Mouse (Mus musculus): ENCODE measurements around the gene Abhd16b.

Abhd16b gene

DNA sequence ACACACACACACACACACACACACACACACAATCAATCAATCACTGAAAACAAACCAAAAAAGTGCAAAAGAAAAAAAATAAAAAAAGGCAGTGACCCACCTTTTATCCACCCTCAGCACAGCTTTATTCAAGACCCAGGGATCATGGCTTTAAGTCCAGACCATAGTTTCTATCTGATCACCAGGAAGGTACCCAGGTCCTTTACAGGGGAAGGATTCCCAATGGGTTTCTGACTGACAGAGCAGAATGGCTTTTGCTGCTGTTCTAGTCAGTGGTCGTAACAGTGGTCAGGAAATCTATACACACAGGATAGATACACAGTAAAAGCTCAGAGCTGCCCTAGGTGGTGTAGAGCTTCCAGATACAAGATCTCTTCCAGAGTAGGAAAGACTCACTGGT, 7.3 kb upstream of the Abhd16b start:
- DNase-seq (ENCODE audit: low read depth in 1 of 2, low spot score in 2 of 2) = no peak

DNA sequence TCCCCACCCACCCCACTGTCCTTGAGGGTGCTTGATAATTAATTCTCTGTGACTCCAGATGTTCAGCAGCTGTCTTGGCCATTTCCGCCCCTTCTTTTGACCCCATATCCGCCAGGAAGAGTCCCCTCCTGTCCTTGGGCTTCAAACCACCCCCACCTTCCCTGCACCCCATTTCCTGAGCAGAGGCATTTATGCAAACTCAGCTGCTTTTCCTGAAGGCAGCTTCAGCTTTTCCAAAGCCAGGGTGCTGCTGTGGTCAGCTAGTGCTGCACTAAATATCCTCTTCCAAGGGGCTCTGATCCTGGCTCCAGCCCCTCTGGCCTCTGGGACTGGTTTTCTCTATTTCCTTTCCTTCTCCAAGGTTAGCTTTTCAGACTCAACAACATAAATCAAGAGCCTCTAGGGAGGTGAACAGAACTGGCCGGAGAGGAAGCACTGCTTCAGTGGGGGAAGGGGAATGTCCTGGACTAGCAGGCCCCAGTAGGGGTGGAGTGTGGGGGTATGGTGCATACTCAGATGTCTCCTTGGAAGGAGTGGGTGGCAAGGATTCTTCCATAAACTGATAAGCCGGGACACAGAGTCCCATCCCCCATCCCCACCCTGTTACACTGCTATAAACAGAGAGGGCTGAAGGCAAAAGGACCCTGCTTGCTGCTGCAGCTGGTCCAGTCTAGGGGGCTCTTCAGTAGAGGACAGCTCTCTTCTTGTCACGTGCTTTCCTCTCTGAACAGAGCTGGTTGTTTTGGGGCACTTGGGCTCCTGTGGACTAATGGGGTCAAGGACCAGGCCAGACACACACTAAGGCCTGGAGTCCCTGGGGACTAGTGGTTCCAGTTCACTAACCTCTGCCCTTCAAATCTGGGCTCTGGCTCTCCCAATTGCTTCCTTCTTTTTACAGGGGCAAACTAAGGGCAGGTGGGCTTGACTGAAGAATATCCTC, 5.4 kb upstream of the Abhd16b start:
- no peak for DNase-seq (ENCODE audit: low read depth in 1 of 2, low spot score in 2 of 2)

GRCm38 (mm10) chr2:181491432-181492205, 1.4 kb upstream of the Abhd16b start:
- DNase-seq (ENCODE audit: low read depth in 1 of 2, low spot score in 2 of 2) = peak in 1 of 2 experiments; percentile 37

GRCm38 (mm10) chr2:181492206-181492605, 800 bp upstream of the Abhd16b start:
- DNase-seq (ENCODE audit: low read depth in 1 of 2, low spot score in 2 of 2) = no peak

- no peak for DNase-seq (ENCODE audit: low read depth in 1 of 2, low spot score in 2 of 2)
Observed at GRCm38 (mm10) chr2:181494266-181494945, 1.4 kb downstream of the Abhd16b start.

- peak; percentile 57 to 76 for DNase-seq (ENCODE audit: low read depth in 1 of 2, low spot score in 2 of 2)
Observed at GRCm38 (mm10) chr2:181495845-181496244, 2.8 kb downstream of the Abhd16b start.

DNA sequence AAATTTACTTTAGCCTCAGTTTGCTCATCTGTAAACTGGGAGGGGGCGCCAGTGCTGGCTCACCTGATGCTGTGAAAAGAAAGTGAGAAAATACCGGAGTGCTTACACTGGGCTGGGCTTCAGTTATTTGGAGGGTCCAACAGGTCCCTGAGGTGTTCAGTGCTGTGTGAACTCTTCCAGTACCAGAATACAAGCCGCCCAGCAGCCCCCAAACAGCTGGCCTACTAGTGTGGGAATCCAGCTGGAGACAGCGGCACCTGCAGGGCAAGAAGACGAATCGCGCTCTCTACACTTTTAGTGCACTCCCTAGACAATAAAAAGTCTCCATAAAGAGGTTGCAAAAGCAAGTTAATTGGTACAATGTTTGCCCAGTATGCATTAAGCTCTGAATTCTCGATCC, 3.3 kb downstream of the Abhd16b start:
- peak in 1 of 2 experiments; percentile 59 for DNase-seq (ENCODE audit: low read depth in 1 of 2, low spot score in 2 of 2)

GRCm38 (mm10) chr2:181496831-181497547, 4.0 kb downstream of the Abhd16b start, which contains the start of gene Tpd52l2:
Gene Tpd52l2 (plus strand): TSS chr2:181497142.
- DNase-seq (ENCODE audit: low read depth in 1 of 2, low spot score in 2 of 2) = peak; percentile 75 to 77

GRCm38 (mm10) chr2:181497548-181497875, 4.5 kb downstream of the Abhd16b start:
- peak in 1 of 2 experiments; percentile 49 for DNase-seq (ENCODE audit: low read depth in 1 of 2, low spot score in 2 of 2)

- DNase-seq (ENCODE audit: low read depth in 1 of 2, low spot score in 2 of 2) = no peak
Observed at GRCm38 (mm10) chr2:181498644-181499043, 5.6 kb downstream of the Abhd16b start.

DNA sequence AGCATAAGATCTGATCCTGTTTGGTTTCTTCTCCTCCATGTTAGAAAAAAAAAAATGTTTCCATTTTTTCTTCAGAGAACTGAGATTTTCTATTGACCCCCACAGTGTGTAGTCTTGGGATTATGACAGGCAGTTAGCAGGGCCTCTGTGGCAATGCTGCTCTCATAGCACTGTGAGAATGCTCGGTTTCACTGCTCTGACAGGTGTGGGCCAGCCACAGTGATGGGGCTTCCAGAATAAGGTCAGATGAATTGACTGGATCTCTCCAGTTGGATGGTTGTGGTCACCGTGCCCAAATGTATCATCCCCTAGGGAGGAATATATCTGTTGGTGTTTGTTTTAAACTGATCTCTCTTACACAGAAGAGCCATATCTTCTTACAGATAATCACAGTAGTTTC, 16.2 kb downstream of the Abhd16b start:
- no peak for DNase-seq (ENCODE audit: low read depth in 1 of 2, low spot score in 2 of 2)

GRCm38 (mm10) chr2:181511231-181511630, 18.2 kb downstream of the Abhd16b start:
- no peak for DNase-seq (ENCODE audit: low read depth in 1 of 2, low spot score in 2 of 2)

- DNase-seq (ENCODE audit: low read depth in 1 of 2, low spot score in 2 of 2) = no peak
Observed at GRCm38 (mm10) chr2:181519201-181519600, 26.2 kb downstream of the Abhd16b start.

DNA sequence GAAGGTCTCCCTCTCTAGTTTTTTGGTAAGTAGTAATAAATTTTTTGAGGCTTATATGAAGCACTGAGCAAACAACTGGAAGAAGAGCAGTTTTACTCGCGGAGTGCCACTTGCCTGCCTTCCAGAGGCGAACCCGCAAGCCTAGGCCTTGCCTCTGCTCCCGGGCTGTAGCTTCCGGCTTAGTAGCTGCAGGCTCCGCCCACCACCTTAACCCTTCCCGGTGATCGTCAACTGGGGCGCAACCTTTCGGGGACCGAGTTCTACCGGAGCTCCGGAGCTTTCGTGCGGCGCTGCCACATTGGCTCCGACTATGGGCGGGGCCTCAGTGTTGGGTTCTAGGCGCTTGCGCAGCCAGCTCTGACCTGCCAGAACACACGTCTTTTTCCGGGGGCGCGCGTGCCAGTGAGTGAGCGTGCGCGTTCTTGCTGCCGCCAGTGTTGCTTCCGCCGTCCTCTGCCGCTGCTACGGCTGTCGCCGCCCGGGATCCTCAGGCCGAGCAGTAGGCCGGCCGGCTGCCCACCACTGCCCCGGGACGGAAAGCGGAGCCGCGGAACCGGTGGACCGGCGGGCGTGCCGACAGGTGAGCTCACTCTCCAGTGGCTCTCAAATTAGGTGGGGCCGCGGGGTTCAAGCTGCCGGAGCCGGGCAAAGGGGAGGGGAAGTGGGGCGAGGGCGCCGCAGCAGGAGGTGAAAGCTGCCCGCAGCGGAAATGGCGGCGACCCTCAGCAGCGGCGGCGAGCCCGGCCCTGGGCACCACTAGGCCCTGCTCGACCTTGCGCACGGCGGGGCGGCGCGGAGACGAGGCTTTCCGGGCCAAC, 27.3 kb downstream of the Abhd16b start, which contains the start of gene Dnajc5:
Gene Dnajc5, plus strand, starts transcription at position 368 of the 818 bp plus-strand sequence.
- DNase-seq (ENCODE audit: low read depth in 1 of 2, low spot score in 2 of 2) = peak; percentile 88 to 94

GRCm38 (mm10) chr2:181520936-181521227, 27.9 kb downstream of the Abhd16b start:
- DNase-seq (ENCODE audit: low read depth in 1 of 2, low spot score in 2 of 2) = no peak

DNA sequence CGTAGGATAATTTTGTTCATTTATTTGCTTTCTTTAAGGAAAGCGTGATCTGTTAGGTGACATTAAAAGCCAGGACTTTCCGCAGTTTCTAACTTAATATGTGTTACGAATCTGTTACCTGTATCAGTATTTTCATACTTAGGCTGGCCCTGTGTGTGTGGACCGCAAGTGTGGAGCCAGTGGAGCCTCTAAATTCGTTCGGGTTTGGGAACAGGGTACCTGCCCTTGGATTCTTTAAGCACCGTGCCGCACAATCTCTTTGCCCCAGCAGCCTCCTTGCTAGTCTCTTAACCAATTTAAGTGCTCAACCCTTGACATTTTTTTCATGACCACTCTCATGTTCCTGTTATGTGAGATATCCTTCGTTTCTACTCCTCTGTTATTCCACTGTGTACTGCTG, 28.5 kb downstream of the Abhd16b start:
- no peak for DNase-seq (ENCODE audit: low read depth in 1 of 2, low spot score in 2 of 2)

GRCm38 (mm10) chr2:181522811-181523210, 29.8 kb downstream of the Abhd16b start:
- peak in 1 of 2 experiments; percentile 39 for DNase-seq (ENCODE audit: low read depth in 1 of 2, low spot score in 2 of 2)

- DNase-seq (ENCODE audit: low read depth in 1 of 2, low spot score in 2 of 2) = no peak
Observed at GRCm38 (mm10) chr2:181525526-181525925, 32.5 kb downstream of the Abhd16b start.

- no peak for DNase-seq (ENCODE audit: low read depth in 1 of 2, low spot score in 2 of 2)
Observed at GRCm38 (mm10) chr2:181529076-181529475, 36.1 kb downstream of the Abhd16b start.

DNA sequence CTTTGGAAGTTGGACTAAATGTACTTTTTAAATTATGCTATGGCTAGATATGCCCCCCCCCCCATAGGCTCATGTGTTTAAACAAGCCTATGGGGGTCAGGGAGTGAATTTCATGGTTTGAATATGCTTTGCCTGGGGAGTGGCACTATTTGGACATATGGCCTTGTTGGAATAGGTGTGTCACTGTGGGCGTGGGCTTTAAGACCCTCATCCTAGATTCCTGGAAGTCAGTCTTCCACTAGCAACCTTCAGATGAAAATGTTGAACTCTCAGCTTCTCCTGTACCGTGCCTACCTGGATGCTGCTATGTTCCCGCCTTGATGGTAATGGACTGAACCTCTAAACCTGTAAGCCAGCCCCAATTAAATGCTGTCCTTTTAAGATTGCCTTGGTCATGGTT, 39.6 kb downstream of the Abhd16b start:
- DNase-seq (ENCODE audit: low read depth in 1 of 2, low spot score in 2 of 2) = no peak
